Mouse (Mus musculus): ENCODE data around the gene Edn3. TPM values are rescaled to one million over a fixed set of nuclear protein-coding genes. Genes with fewer than 3 reads are reported as not detected.

Edn3 gene
- 0.19 and 0.36 TPM in 2 replicates for polyA plus RNA-seq (2014; fragmentation: Nextera tagmentation; extraction: Ambion mirVana)

GRCm38 (mm10) chr2:174760479-174761121, at the start of gene Edn3:
Edn3 (plus strand) TSS chr2:174760619.
- Histone ChIP-seq H3K27me3 (ENCODE audit: control insufficient read depth, insufficient read depth, low read length) (peaks cover 28% of the 10 kb centered on the region), H3K27ac (replicated peaks in 1 of 2; ENCODE audit: control insufficient read depth in 1 of 2, insufficient read depth in 1 of 2, low read depth in 2 of 2, low read length in 2 of 2) (no peak within 1 kb of the TSS)
- ATAC-seq (ENCODE audit: insufficient number of reproducible peaks, insufficient read depth, low FRiP score, low read depth): peak; percentile 42; the same call in 1 of the 2 replicates

GRCm38 (mm10) chr2:174712043-174712442, 48.4 kb upstream of the Edn3 start:
- no peaks in the 10 kb centered on the region for H3K4me1 ChIP-seq (ENCODE audit: control insufficient read depth in 2 of 2, insufficient read depth in 2 of 2, low read length in 2 of 2)
- ATAC-seq (ENCODE audit: insufficient number of reproducible peaks, insufficient read depth, low FRiP score, low read depth): no peak
- no peaks in the 10 kb centered on the region for H3K9me3 ChIP-seq (ENCODE audit: control insufficient read depth, low read length)
- no peak overlapping the region for H3K9ac ChIP-seq (ENCODE audit: low read length)
- no peaks in the 10 kb centered on the region for H3K27me3 ChIP-seq (ENCODE audit: control insufficient read depth, insufficient read depth, low read length)
- no peak overlapping the region for H3K27ac ChIP-seq (replicated peaks in 1 of 2; ENCODE audit: control insufficient read depth in 1 of 2, insufficient read depth in 1 of 2, low read depth in 2 of 2, low read length in 2 of 2)
- H3K4me2 ChIP-seq (ENCODE audit: low read length): no peak overlapping the region
- WGBS: 97% methylated on average over 1 of the region's 1 CpGs
- no peak overlapping the region for H3K4me3 ChIP-seq (ENCODE audit: control insufficient read depth in 1 of 2, insufficient read depth in 1 of 2, low read depth in 1 of 2, low read length in 2 of 2)
- no peaks in the 10 kb centered on the region for H3K36me3 ChIP-seq (ENCODE audit: control insufficient read depth, insufficient read depth, low read length)

More at GRCm38 (mm10) chr2:174760479-174761121, at the start of gene Edn3:
- Histone ChIP-seq H3K4me1 (ENCODE audit: control insufficient read depth in 2 of 2, insufficient read depth in 2 of 2, low read length in 2 of 2) (no peaks in the 10 kb centered on the region; a peak in 1 of 4 replicates), H3K9me3 (ENCODE audit: control insufficient read depth, low read length) (no peaks in the 10 kb centered on the region), H3K4me3 (ENCODE audit: control insufficient read depth in 1 of 2, insufficient read depth in 1 of 2, low read depth in 1 of 2, low read length in 2 of 2) (peak within 1 kb of the TSS; percentile 42 to 46), H3K4me2 (ENCODE audit: low read length) (peak within 1 kb of the TSS; percentile 89), H3K36me3 (ENCODE audit: control insufficient read depth, insufficient read depth, low read length) (no peaks in the 10 kb centered on the region), H3K9ac (ENCODE audit: low read length) (peak within 1 kb of the TSS; percentile 60)
- 2% methylated on average over 47 of the region's 48 CpGs for WGBS

GRCm38 (mm10) chr2:174715938-174716337, 44.5 kb upstream of the Edn3 start:
- Histone ChIP-seq H3K9me3 (ENCODE audit: control insufficient read depth, low read length) (no peaks in the 10 kb centered on the region), H3K4me3 (ENCODE audit: control insufficient read depth in 1 of 2, insufficient read depth in 1 of 2, low read depth in 1 of 2, low read length in 2 of 2) (no peak overlapping the region), H3K4me1 (ENCODE audit: control insufficient read depth in 2 of 2, insufficient read depth in 2 of 2, low read length in 2 of 2) (no peaks in the 10 kb centered on the region)

GRCm38 (mm10) chr2:174717857-174718256, 42.6 kb upstream of the Edn3 start:
- Histone ChIP-seq H3K9ac (ENCODE audit: low read length) (no peak overlapping the region), H3K4me3 (ENCODE audit: control insufficient read depth in 1 of 2, insufficient read depth in 1 of 2, low read depth in 1 of 2, low read length in 2 of 2) (no peak overlapping the region), H3K9me3 (ENCODE audit: control insufficient read depth, low read length) (no peaks in the 10 kb centered on the region), H3K4me1 (ENCODE audit: control insufficient read depth in 2 of 2, insufficient read depth in 2 of 2, low read length in 2 of 2) (no peaks in the 10 kb centered on the region), H3K36me3 (ENCODE audit: control insufficient read depth, insufficient read depth, low read length) (no peaks in the 10 kb centered on the region), H3K4me2 (ENCODE audit: low read length) (no peak overlapping the region), H3K27me3 (ENCODE audit: control insufficient read depth, insufficient read depth, low read length) (no peaks in the 10 kb centered on the region), H3K27ac (replicated peaks in 1 of 2; ENCODE audit: control insufficient read depth in 1 of 2, insufficient read depth in 1 of 2, low read depth in 2 of 2, low read length in 2 of 2) (no peak overlapping the region)
- 82% methylated on average over 4 of the region's 4 CpGs for WGBS
- no peak for ATAC-seq (ENCODE audit: insufficient number of reproducible peaks, insufficient read depth, low FRiP score, low read depth)

More at GRCm38 (mm10) chr2:174715938-174716337, 44.5 kb upstream of the Edn3 start:
- Histone ChIP-seq H3K27me3 (ENCODE audit: control insufficient read depth, insufficient read depth, low read length) (no peaks in the 10 kb centered on the region), H3K4me2 (ENCODE audit: low read length) (no peak overlapping the region), H3K9ac (ENCODE audit: low read length) (no peak overlapping the region), H3K36me3 (ENCODE audit: control insufficient read depth, insufficient read depth, low read length) (no peaks in the 10 kb centered on the region), H3K27ac (replicated peaks in 1 of 2; ENCODE audit: control insufficient read depth in 1 of 2, insufficient read depth in 1 of 2, low read depth in 2 of 2, low read length in 2 of 2) (no peak overlapping the region)
- ATAC-seq (ENCODE audit: insufficient number of reproducible peaks, insufficient read depth, low FRiP score, low read depth): no peak

GRCm38 (mm10) chr2:174727114-174727823, 33.1 kb upstream of the Edn3 start:
- H3K9me3 ChIP-seq (ENCODE audit: control insufficient read depth, low read length): no peaks in the 10 kb centered on the region
- peaks cover 0 to under 1% of the 10 kb centered on the region in 2 experiments; a peak in 1 of 4 replicates for H3K4me1 ChIP-seq (ENCODE audit: control insufficient read depth in 2 of 2, insufficient read depth in 2 of 2, low read length in 2 of 2)
- no peak overlapping the region for H3K4me2 ChIP-seq (ENCODE audit: low read length)
- H3K4me3 ChIP-seq (ENCODE audit: control insufficient read depth in 1 of 2, insufficient read depth in 1 of 2, low read depth in 1 of 2, low read length in 2 of 2): no peak overlapping the region
- H3K9ac ChIP-seq (ENCODE audit: low read length): no peak overlapping the region
- ATAC-seq (ENCODE audit: insufficient number of reproducible peaks, insufficient read depth, low FRiP score, low read depth): no peak
- no peaks in the 10 kb centered on the region for H3K36me3 ChIP-seq (ENCODE audit: control insufficient read depth, insufficient read depth, low read length)
- 76% methylated on average over 10 of the region's 10 CpGs for WGBS
- H3K27ac ChIP-seq (replicated peaks in 1 of 2; ENCODE audit: control insufficient read depth in 1 of 2, insufficient read depth in 1 of 2, low read depth in 2 of 2, low read length in 2 of 2): no peak overlapping the region
- no peaks in the 10 kb centered on the region for H3K27me3 ChIP-seq (ENCODE audit: control insufficient read depth, insufficient read depth, low read length)

GRCm38 (mm10) chr2:174731939-174732338, 28.5 kb upstream of the Edn3 start:
- Histone ChIP-seq H3K27me3 (ENCODE audit: control insufficient read depth, insufficient read depth, low read length) (no peaks in the 10 kb centered on the region), H3K9me3 (ENCODE audit: control insufficient read depth, low read length) (no peaks in the 10 kb centered on the region), H3K4me2 (ENCODE audit: low read length) (no peak overlapping the region), H3K4me1 (ENCODE audit: control insufficient read depth in 2 of 2, insufficient read depth in 2 of 2, low read length in 2 of 2) (peaks cover 0 to 2% of the 10 kb centered on the region in 2 experiments; a peak in 1 of 4 replicates), H3K9ac (ENCODE audit: low read length) (no peak overlapping the region), H3K27ac (replicated peaks in 1 of 2; ENCODE audit: control insufficient read depth in 1 of 2, insufficient read depth in 1 of 2, low read depth in 2 of 2, low read length in 2 of 2) (no peak overlapping the region), H3K36me3 (ENCODE audit: control insufficient read depth, insufficient read depth, low read length) (no peaks in the 10 kb centered on the region), H3K4me3 (ENCODE audit: control insufficient read depth in 1 of 2, insufficient read depth in 1 of 2, low read depth in 1 of 2, low read length in 2 of 2) (no peak overlapping the region)
- WGBS: 64% methylated on average over 5 of the region's 5 CpGs
- ATAC-seq (ENCODE audit: insufficient number of reproducible peaks, insufficient read depth, low FRiP score, low read depth): no peak

GRCm38 (mm10) chr2:174735270-174735669, 25.1 kb upstream of the Edn3 start:
- 86% methylated on average over 1 of the region's 1 CpGs for WGBS
- ATAC-seq (ENCODE audit: insufficient number of reproducible peaks, insufficient read depth, low FRiP score, low read depth): no peak

More at GRCm38 (mm10) chr2:174735270-174735669, 25.1 kb upstream of the Edn3 start:
- Histone ChIP-seq H3K4me2 (ENCODE audit: low read length) (no peak overlapping the region), H3K27ac (replicated peaks in 1 of 2; ENCODE audit: control insufficient read depth in 1 of 2, insufficient read depth in 1 of 2, low read depth in 2 of 2, low read length in 2 of 2) (no peak overlapping the region), H3K9me3 (ENCODE audit: control insufficient read depth, low read length) (no peaks in the 10 kb centered on the region), H3K36me3 (ENCODE audit: control insufficient read depth, insufficient read depth, low read length) (no peaks in the 10 kb centered on the region), H3K4me3 (ENCODE audit: control insufficient read depth in 1 of 2, insufficient read depth in 1 of 2, low read depth in 1 of 2, low read length in 2 of 2) (no peak overlapping the region), H3K9ac (ENCODE audit: low read length) (no peak overlapping the region), H3K27me3 (ENCODE audit: control insufficient read depth, insufficient read depth, low read length) (no peaks in the 10 kb centered on the region), H3K4me1 (ENCODE audit: control insufficient read depth in 2 of 2, insufficient read depth in 2 of 2, low read length in 2 of 2) (peaks cover 0 to 2% of the 10 kb centered on the region in 2 experiments; a peak in 1 of 4 replicates)
